Mouse (Mus musculus) spleen, adult 12 weeks (tissue): ENCODE data around the gene Baiap2l2.
A peak's percentile ranks its signal among the peaks of the same experiment; 100 is the strongest.
"Not testable (repeated sequence)": the region's sequence is repeated elsewhere in the genome, so short reads cannot be mapped to it uniquely, and the experiment has no call there.

ENCODE experiments used
- DNase-seq: peaks from one replicate; pipeline ENCODE4 v3.0.0; 2022; ENCODE audit warnings: low spot score

Baiap2l2 gene

DNA sequence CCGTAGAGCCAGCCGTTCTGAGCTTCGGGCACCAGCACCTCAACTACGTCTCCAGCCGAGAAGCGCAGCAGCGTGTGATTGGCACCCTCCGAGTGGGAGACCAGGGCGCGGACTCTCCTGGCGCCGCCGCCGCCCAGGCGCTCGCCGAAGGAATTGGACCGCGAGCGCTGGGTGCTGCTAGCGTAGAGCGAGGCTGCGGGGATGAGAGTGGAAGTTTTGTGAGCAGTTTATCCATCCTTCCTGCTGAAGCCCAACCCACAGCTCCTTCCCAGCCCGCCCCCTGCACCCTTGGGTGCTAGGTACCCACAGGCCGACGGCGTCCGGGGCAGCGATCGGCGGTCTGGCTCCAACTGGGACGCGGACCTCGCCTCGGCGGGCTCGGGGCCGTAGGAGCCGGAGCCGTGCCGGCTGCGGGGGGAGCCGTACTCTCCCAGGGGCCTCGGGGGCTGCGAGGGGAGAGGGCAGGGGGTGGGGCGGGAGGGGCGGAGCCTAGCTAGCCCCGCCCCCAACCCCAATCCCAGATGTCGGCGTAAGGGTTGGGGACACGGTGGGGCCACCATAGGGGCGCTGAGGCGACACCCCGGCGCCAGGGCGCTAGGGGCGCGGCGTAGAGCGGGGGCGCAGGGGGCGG is 24.1 kb downstream of the Baiap2l2 start:
- DNase-seq, result no peak

DNA sequence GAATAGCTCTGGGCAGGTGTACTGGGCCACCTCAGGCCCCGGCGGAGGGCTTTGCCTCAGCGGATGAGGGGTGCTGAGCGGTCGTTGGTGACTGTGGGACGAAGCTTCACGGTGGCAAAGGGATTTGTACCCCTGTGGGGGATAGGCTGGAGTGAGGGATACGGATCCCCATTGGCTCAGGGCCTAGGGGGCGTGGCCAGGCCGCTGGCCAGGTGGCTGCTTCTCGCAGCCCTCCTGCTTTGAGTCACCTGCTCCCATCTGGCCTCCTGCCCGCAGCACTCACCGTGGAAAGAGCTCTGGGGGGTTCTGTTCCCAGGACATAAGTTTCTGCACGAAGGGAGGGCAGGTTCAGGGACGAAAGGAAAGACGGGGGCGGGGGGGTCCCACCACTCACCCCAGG is 26.8 kb downstream of the Baiap2l2 start:
- no peak for DNase-seq

- no peak for DNase-seq
These were observed 30.7 kb downstream of the Baiap2l2 start, which contains the start of gene Slc16a8 for GRCm38 (mm10) chr15:79254661-79255060. Gene Slc16a8 (minus strand): TSS chr15:79254761.

GRCm38 (mm10) chr15:79252580-79252979 is 32.8 kb downstream of the Baiap2l2 start:
- no peak for DNase-seq

- DNase-seq, result no peak
These were observed 33.4 kb downstream of the Baiap2l2 start for GRCm38 (mm10) chr15:79251781-79252491.

DNA sequence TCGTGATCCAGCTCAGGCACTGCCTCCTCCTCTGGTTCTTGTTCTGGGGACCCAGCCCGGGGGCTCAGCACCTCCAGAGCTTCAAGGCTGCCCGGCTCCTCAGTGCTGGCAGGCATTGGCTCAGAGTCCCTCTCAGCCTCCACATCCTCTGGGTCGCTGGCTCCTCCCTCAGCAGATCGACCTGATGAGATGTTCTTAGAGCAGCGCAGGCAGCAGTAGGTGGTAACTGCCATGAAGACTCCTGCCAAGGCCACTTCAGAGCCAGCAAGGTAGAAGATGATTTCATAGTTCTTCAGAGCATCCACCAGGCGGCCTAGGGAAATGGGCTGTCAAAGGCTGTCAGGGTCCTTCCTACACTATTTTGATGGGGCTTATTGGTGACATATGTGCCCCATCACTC is 34.2 kb downstream of the Baiap2l2 start:
- DNase-seq, result no peak

DNA sequence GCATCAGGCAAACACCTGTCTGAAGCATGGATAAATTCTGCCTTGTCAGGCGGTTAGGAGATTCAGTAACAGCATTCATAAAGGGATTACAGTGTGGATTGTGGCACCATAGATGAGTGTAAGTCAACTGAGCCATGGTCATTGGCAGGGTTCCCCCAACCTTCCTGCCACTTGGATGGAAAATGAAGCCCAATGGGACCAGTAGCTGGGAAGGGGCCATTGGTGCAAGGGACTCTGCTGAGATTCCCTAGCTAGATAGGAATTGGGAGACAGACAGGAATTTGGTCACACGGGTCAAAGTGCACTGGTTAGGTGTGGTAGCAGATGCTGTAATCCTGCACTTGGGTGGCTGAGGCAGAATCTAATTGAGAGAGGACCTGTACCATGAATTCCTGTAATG is 35.1 kb downstream of the Baiap2l2 start:
- no peak for DNase-seq

DNA sequence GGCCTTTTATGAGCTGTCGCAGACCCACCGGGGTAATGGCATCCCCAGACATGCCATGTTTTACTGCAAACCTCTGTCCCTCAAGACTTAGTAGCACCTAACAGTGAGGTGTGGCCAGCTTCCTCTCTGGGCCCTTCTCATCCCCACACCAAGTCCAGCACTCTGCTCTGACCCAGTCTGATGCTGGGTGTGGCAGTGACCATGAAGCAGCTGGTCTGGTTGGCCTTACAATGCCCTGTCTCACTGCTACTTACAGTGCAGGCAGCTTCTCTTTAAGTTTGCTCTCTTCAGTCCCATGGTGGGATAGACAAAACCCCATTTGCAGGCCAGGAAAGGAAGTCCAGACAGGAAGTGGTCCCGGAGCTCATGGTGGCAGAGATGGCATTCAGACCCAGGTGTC is 40.0 kb downstream of the Baiap2l2 start:
- no peak for DNase-seq

- DNase-seq, result no peak
These were observed 41.1 kb downstream of the Baiap2l2 start for GRCm38 (mm10) chr15:79244071-79244893.

DNA sequence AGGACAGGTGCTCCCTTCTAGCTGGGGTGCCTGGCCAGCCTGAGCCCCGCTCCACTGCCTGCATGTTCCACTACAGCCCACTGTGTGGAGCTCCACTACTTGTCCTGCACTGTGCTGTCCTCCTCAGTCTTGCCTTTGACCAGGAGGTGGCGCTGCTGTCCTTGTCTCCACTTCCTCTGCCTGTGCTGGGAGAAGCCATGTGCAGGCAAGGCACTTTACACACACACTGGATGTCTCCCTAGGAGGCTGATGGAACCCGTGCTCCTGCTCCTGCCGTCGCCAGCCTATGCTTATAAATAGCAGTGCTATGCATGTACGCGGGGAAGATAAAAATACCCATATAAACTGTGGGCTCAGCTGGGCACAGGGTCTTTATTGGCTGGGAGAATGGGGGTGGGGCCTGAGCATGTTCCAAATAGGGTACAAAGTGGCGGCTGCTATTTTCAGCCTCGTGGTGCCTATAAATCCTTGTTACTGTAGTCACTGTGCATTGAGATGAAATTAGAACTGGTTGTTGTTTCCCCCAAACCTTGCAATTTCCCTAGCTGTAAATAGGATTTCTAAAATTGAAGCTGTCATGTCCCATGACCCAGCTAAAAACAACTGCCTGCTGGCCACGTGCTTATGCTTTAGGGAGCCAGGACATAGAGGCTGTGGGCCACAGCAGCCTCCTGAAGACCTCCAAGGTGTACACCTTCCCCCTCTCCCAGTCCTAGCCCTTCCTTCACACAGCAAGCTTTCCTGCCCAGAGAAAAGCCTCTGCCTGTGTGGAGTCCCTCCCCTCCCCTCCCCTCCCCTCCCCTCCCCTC is 41.9 kb downstream of the Baiap2l2 start:
- DNase-seq, result peak; percentile 81

- no peak for DNase-seq
These were observed 42.6 kb downstream of the Baiap2l2 start for GRCm38 (mm10) chr15:79242574-79243233.

DNA sequence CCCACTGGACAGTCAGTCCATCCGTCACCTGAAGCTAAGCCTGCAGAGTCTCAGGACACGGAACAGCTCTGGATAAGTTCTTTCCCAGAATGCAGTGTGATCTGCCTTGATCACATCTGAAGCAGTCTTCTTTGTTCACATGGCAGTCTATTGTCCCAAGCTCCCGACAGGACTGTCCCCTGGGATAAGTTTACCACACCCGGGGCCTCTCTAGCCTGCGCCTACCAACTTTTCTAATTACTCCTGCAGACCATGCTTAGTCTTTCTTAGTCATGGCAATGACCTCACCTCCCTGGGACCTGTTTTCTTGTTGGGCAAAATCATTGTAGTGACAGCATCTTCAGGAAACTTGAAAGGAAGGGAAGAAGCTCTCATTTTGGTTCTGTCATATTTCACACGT is 47.3 kb downstream of the Baiap2l2 start:
- no peak for DNase-seq

DNA sequence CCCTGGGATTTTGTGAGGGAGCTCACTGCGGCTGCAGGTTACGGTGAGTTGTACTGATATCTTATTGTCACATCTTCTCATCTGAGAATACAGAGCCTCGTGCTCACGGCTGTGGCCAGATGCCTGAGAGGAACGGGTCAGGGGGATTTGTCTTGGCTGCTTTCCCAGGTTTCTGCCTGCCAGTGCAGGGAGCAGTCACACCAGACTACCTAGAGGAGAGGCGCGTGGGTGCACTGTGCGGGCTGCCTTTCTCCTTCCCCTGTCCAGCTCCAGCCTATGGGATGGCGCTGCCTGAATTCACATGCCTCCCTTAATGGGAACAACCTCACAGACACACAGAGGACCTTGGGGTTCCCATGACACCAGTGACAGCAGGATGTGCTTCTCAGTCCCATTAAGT is 50.1 kb downstream of the Baiap2l2 start:
- DNase-seq, result no peak

DNA sequence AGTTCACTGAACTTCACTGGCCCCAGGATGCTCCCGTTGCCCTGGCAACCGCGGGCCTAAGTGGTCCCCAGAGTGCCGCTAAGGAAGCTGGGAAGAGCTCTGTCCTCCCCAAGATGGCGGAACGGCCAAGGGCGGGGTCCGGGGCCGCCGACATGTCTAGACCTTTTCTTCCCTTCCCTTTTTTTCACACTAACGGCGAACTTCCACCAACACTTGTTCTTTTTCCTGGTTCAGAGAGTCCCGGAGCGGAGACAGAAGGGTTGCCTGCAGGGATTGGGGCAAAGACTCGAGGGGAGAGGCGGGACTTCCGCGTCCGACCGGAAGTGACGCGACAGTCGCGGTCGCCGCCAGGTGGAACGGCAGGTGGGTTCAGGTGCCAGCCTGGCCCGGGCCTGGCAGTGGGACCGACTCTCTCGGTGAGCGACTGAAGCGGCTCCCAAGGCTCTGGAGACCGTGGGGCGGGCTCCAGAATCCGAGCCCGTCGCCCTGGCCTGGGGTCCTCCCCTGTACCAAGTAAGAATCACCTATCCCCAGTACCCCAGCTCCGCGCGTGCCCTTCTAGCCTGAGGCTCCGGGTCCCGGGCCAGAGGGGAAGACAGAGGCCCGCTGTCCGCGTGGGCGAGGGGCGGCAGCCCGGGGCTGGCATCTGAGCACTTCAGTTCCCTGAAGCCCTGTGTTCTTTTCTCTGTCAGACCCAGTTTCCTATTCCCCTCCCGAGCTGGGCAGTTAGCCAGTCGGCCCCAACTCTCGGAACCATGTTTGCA is 56.1 kb downstream of the Baiap2l2 start, which contains the start of the genes Pick1 and Gm49486:
Gene Pick1, plus strand, starts transcription at position 116 of the 764 bp plus-strand sequence.
Gene Gm49486, plus strand, starts transcription at position 334 of the 764 bp plus-strand sequence.
- peak; percentile 75 for DNase-seq

DNA sequence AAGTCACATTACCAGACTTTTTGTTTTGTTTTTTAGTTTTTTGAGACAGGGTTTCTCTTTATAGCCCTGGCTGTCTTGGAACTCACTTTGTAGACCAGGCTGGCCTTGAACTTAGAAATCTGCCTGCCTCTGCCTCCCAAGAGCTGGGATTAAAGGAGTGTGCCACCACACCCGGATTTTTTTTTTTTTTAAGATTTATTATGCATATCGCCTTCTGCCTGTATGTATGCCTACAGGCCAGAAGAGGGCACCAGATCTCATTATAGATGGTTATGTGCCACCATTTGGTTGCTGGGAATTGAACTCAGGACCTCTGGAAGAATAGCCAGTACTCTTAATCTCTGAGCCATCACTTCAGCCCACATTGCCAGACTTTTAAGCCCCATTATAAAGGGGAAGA is 59.6 kb downstream of the Baiap2l2 start:
- DNase-seq, result not testable (repeated sequence)

DNA sequence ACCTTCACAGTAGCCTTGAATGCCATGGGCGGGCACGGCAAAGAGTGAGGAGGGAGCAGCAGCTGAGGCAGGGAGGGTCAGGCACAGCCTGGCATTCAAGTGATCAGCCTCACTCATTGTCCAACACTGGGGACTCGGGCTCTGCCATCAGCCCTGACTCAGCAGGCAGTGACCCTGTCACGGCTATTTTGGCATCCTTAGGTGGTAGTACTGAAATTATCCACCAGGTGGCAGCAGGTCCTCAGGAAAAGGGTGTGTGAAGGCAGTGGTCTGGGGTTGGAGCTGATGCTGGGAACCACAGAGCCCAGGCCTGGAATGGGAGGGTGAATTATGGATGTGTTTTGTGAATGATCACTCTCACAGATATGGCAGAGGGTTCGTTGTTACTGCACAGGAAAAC is 60.7 kb downstream of the Baiap2l2 start:
- DNase-seq, result peak; percentile 65

GRCm38 (mm10) chr15:79223641-79224040 is 61.7 kb downstream of the Baiap2l2 start:
- no peak for DNase-seq

DNA sequence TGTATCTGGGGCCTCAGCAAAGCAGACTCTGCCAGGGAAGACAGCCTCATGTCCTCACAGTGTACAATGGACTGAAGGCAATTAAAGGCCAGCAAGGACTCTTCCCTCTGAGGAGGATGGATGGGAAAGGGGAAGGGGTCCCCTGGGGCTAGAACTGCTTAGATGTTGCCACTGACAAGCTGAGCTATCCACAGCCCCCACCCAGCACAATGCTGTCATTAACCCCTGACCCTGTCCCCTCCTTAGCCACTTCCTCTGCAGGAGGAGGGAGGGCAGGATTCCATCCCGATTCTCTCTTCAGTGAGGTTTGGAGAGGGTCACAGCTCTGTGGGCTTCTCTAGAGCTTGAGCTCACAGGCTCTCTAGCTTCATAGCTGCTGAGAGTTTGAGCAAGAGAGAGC is 65.8 kb downstream of the Baiap2l2 start:
- DNase-seq, result no peak

GRCm38 (mm10) chr15:79216191-79216590 is 69.1 kb downstream of the Baiap2l2 start:
- DNase-seq, result no peak

DNA sequence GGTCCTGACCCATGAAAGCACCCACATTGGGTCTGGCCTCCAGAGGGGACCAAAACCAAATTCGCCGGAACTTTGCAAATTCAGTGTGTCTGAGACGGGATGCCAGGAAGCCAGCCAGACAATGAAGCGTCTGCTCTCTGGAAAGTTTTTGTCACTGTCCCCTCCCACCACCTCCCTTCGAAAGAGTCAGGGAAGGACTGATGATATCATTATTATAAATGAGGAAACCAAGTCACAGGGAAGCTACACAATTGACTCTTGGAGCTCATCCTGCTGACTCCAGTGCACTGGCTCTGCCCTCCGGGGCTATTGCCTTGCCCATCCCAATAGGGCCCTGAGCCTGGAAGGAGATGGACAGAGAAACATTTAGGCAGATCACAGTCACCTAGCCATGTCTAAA is 71.7 kb downstream of the Baiap2l2 start:
- DNase-seq, result no peak
